Mouse (Mus musculus) T-helper 2 cell (primary cell): ENCODE results near the gene Grid2.

ENCODE experiments used
- in situ Hi-C: fragments of 300-600 bp; cut with MboI, MseI; formaldehyde crosslinking; loops from one replicate; pipeline ENCODE4 v1.15.1; 2025; ENCODE audit warnings: high pct_unique_total_duplicates

Gene Grid2

DNA sequence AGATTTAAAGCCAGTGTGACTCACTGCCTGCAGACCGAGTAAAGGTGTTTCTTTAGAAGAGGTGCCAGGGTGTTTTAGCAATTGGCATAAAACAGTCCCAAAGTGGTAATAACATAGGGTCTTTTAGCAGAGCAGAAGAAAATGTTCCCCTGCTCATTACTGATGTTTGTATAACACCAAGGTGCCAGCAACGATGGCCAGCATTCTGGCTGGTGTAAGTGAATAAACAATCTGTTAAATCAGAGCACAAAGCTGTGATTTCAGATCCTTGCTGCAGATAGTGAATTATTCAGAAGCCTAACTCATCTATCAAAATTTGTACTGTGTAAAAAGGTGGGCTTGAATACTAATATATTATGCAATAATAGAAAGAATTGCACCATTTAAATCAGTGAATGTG lies 353.9 kb downstream of the Grid2 start:
- in situ Hi-C loops = no loop called here

DNA sequence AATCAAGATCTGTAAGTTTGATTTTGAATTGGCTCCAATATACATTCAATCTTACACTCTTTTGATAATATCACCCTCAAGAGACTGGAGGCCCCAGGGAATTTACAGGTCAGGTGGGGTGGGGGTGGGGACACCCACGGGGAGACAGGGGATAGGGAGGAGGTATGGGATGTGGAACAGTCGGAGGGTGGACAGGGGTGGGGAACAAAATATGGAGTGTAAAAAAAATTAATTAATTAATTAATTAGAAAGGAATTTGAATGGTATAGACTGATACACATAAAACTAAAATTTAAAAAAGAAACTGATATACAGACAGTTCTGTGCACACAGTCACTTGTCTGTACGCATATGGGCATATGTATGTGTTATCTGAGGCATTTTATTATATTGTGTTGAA lies 380.3 kb downstream of the Grid2 start:
- in situ Hi-C loops = no loop called here

DNA sequence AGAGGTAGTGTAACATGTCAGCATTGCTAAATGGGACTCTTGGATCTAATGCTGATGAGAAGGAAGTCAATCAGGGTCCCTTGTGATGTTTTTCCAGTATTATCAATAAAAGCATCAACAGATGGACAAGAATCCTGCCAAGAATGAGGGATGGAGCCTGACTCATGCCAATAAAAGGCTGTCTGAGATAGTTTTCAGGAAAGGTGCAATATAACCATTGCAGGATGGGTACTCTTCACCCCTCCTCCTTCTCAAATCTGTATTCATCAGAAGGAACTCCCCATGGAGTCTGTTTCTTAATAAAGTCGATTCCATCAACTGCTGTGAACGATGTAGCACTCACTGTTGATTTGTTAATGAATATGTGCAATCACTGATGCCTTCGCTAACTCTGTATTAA lies 403.7 kb downstream of the Grid2 start:
- in situ Hi-C loops = no loop called here

DNA sequence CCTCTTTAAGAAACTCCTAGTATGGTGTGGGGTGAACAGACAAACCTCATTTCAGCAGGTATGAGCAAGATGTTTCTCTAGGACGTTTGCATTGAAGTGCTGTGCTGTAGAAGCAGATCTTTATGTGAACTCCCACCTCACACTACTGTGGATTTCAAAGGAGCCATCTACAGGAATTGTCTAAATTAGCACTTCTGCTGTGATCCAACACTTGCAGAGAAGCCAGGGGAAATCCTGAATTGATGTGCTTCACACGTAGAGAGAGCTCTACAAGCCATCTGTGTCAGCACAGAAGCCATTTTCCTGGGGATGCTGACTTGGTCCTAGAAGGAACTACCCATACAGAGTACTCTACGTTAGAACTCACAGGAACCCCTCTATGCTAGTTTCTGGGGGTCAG lies 430.0 kb downstream of the Grid2 start:
- in situ Hi-C loops = no loop called here

DNA sequence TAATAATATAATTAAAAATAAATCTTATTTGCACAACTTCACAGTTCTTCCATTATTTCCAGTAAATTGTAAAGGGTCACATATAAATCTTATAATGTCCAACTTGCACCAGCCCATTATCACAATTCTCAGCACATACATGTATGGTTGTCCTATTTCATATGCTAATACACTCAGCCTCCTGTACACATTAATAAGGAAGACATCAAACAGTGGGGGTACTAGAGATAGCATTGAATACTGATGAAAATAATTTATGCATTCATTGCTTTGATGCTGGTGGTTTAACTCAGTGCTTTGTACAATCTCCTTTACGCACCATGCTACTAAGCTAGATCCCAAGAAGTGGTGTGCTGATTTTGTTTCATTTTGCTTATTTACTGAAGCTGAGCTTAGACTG lies 446.0 kb downstream of the Grid2 start:
- in situ Hi-C loops = no loop called here

DNA sequence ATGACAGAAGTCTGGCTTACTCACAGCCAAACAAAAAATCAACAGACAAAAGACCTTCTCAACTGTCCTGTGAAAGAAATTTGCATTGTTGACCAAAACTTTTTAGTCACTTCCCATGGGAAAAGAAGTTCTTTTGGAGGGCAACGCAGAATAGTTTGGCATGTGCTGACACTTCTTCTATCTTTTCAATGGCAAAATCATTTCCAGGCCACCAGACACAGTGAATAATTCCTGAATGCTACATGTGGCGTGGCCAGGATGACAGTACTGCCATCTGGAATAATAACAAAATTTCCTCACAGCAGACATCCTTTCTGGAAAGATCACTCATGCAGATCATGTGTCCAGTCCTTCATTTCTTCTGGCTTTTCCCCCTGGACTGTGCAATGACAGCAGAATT lies 478.1 kb downstream of the Grid2 start:
- in situ Hi-C loops = no loop called here

DNA sequence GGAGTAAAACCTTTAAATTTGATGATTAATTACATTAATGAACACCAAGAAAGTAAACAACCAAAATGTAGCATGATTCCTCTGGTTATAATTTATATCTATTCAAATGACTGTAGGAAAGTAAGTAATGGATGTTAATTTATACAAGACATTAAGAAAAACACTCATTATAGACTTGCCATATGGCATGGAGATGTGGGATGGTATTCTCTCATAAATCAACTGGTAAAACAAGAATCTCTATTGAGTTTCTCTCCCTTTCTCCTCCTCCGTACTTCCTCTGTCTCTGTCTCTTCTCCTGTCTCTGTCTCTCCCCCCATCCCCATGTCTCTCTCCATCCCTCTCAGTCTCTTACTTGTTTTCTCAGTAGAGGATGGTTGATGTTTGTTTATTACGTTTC lies 506.9 kb downstream of the Grid2 start:
- in situ Hi-C loops = no loop called here

DNA sequence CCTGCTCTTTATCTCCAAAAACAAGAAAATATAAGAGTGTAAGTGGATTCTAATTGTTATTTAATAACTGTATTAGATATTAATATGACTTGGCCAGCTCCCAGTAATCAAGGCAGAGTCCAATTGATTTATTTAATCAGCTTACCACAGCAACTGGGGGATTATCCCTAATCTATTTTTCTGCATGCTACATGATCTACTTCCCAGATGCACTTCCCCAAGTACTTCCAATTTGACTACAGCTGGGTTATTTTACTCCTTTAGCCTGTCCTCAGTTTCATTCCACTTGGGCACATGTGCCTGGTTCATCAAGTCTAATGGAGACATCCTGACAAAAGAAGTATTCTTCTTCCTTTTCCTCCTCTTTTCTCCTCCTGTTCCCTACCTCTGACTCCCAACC lies 539.0 kb downstream of the Grid2 start:
- in situ Hi-C loops = no loop called here

DNA sequence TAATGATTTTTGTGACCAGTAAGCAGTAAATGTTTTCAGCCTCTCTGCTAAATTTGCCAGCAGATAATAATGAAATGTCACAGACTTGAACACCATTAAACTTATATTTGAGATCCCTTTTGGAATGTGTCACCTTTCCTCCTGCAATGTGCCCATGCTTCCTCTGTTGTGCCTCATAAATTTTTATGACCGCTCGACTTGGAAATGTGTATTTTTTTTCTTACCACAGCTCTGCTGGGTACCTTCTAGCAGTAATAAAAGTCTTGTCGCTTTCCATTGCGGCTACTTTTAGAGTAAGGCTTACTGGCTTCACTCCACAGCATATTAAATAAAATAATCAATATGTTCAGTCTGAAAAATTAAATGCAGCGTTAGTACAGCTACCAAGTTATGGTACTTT lies 564.6 kb downstream of the Grid2 start:
- in situ Hi-C loops = no loop called here

DNA sequence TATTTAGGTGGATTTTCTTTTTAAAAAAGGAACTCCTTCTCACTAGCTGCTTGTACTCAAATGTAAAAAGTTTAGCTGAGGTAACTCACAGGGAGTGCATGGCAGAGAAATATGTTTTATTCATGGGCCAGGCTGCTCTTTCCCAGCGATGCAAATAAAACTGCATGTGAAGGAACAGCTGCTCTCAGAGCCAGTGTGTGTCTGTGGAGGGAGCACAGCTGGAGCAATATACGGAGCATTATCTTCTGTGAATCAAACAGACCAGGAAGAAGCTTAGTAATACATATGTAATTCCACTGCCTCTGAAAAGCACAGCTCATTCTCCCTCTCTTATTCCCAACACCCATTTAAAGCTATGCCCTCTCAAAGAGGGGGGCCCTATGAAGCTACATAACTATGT lies 607.0 kb downstream of the Grid2 start:
- in situ Hi-C loops = no loop called here

DNA sequence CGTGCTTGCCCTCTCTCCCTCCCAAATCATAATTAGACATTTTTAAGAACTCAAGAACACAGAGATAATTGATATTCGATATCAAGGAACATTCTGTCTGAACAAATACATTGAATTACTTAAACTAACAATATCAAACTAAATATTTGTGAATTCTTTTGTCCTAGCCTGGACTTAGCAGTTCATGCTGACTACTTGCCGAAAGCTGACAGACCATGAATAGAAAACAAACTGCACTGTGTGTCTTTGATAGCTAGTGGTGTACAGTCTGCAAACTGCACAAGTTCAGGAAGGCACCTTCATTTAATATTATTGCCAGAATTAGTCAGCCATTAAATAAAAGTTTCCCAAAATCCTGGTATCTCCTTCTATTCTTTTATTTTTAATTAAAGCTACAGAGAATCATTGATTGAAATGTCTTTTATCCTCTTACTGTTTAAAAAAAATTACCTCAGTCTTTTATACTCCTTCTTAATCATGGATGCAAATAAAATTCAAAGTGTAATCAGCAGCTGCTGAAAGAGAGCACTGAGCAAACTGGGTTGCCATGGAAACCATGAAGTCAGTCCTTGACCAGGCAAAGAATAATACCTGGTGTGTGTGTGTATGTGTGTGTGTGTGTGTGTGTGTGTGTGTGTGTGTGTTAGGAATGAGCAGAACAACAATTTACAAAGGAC lies 621.5 kb downstream of the Grid2 start:
- in situ Hi-C loops = no loop called here

DNA sequence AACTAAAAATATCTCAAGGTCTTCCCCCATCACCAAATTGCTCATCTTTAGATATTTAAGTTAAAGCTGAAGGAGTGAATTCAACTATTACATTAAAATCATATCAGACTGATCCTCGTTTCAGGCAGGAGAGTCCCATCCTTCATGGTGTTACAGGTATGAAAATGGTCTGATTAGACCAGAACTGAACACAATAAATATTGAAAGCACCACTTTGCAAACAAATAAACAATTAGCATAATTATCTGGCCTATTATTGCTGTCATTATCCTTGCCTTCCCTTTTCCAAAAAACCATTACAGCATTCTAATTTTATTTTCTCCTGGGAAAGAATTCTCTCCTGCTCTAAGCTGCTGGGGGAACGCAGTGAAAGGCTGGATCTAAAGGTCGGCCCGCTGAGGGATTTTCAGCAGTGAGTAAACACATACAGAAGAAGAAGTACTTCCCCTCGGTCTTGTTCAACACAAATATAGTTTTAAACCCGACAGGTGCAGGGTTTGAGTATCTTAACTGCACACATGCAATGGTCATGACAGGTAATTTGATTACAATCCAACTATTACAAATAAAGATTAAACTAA lies 622.2 kb downstream of the Grid2 start:
- in situ Hi-C loops = no loop called here

DNA sequence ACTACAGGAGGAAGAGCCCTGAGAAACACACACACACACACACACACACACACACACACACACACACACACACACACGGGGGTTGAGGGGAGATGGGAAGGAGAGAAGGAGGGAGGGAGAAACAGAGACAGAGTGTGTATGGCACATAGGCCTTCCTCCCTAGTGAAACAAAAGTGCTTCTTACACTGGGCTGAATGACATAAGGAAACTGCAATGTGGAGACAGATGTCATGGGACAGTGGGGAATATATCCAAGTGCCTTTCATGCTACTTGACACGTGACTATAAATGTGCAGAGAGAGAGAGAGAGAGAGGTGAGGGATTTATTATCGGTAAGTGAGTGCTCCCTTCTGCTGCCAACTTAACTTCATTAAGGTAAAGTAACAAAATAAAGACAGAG lies 639.0 kb downstream of the Grid2 start:
- in situ Hi-C loops = no loop called here

DNA sequence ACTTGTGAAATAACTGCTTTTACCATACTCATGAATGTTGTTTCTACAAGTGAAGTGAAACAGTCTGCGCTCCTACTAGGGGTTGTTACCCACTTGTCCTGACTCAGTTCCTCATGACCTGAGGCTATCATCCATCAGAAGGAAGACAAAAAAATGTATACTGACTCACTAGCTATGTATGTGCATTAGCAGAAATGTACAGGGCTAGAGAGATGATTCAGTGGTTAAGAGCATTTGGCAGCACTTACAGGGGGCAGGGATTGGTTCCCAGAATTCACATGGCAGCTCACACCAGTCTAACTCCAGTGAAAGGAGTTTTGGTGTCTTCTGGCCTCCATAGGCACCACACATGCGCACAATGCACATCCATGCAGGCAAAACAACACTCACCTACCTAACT lies 642.5 kb downstream of the Grid2 start:
- in situ Hi-C loops = no loop called here

DNA sequence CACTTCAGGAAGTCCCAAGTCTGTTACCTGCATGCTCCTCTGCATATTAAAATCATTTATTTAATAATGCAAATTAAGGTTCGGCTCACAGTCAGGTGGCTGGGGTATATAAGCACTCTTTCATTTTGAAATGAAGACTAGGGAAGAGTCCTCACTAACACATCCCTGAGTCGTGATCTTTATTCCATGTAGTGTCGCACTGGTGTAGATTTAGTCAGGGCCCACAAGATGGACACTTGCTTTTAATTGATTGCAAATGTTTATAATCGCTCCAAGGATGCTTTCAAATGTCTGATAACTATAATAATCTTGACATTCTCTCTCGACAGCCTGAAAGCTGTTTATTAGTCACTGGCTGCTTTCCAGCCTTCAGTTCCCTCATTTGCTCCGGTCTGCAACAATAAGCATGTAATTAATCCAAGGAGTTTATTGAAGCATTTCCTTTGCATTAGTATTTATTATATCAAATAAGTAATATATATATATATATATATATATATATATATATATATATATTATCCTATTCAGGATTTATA lies 661.4 kb downstream of the Grid2 start:
- in situ Hi-C loops = no loop called here

DNA sequence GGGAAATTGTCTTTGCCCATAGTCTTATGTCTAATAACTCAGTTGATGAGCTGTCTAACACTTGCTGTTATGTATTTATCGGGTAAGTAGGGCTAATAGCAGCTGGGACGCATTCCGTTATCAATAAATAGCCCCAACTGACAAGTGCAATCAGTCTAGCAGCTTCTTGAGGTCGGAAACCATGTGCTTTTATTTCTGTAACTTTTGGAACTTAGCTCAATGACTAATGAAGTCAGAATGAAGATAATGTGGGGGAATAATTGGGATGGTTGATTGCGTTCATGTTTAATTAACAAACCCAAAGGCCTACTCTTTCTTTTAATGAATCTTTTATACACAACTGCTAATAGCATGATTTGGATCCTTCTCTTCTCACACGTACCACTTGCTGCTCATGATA lies 666.3 kb downstream of the Grid2 start:
- in situ Hi-C loops = no loop called here

DNA sequence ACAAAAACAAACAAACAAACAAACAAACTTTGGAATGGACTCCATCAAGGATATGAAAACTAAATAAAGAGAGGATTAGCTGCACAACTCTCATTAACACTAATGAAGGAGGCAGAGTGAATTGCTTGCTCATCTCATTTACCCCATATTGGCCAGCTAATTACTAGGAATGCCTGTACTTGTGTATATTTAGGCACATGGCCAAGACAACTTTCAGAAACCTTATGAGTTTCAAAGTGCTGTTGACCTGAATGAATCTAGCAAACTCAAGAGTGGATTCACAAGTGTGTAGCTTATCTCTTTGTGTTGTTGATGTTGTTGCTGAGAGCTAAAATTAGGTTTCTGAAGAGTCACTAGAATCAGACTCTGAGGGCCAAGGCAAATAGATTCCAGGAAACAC lies 675.5 kb downstream of the Grid2 start:
- in situ Hi-C loops = no loop called here

DNA sequence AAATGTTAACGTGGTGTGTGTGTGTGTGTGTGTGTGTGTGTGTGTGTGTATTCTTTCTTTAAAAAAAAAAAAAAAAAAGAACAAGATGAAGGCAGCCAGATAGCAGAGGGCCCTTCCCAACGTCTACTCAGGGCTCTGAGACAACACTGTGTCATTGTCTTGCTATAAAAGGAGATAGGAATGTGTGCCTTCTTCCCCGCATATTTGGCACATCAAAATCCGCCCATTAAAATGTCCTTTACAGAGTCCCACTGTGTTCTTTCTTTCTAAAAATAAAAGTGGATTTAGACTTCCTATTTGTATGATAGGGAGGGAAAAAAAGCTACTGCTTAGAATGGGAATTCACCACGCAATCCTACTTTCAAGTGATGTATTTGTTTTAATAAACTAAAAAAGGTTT lies 691.0 kb downstream of the Grid2 start:
- in situ Hi-C loops = no loop called here

DNA sequence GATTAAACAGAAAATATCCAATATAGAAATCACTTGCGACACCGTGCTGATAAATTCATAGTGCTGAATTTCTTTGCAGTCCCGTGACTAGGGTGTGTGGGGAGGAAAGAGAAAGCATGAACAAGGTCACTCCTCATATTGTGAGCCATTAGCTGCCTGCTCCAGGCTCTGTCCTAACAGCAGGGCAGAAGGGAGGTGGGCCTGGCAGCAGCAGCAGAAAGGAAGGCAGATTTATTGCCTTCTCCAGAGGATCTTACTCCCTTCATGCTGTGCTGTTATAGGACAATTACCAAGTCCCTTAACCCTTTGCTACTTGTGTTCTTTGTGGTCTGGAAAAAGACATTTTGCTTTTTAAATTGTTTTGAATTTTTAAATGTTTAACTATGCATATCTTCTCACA lies 708.1 kb downstream of the Grid2 start:
- in situ Hi-C loops = no loop called here

DNA sequence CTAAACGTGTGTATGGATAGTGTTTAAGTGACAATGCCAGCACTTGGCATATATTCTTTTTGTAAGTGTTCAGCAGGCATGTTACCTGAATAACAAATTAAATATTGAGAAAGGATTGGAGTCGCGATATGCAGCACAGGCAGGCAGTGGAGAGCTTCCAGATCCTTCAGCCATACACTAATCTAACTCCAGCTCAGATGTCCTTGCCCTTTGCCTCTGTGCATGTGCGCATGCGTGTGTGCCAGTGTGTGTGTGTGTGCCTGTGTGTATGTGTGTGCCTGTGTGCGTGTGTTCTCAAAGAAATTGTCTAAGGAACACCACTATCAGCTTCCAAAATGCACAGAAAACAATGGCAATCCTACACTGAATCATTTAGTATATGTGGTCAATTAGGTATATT lies 708.6 kb downstream of the Grid2 start:
- in situ Hi-C loops = no loop called here

DNA sequence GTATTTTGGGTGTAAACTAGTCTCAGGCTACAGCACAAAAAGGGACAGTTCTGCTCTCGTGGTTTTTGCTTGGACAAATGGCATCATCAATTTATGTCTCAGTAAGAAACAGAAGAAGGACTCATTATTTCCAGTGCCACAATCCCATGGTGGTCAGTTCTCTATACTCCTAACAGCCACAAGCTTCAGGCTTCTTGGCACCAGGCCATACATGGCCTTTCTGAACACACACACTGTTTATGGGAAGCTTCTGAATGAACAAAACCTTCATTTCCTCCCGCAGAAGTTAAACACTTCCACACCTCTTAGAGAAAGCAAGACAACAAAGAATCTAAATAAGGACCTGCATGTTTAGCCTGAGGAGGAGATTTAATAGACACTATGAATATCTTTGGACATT lies 709.1 kb downstream of the Grid2 start:
- in situ Hi-C loops = no loop called here

DNA sequence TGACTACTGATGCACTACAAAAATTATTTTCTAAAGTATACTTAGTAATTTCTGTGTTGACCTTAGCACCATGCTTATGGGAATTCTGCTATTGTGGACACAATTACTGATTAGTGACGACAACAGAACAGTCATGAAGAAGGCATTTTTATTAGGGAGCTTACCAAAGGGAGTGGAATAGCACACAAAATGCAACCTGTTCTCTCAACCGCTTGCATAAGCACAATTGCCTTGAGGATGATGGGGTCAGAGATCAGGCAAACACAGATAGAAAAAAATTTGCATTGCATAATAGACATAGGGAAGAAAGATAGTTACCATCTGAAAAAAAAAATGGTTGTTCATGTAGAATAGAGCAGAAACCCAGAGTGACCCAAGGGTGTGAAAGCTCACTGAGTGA lies 790.4 kb downstream of the Grid2 start:
- in situ Hi-C loops = loop anchor here (10.0 kb wide), 1 partner anchor 749 kb away; no protein-coding TSS in a partner anchor

DNA sequence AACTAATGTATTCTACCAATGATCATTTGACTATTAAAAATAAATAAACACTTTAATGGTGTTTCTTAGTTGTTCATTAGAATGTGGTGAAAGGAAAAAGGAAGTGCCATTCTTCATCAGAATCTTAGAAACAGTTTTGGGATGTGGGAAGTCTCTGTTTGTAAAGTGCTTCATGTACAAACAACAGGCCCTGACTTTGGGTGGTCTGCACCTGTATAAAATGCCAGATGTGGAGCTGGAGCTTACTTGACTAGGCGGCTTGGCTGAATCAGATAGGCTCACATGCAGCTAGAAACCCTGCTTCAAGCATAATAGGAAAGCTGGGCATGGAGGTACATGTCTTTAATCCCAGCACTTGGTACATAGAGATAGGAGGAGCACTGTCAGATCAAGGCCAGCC lies 791.1 kb downstream of the Grid2 start:
- in situ Hi-C loops = loop anchor here (10.0 kb wide), 1 partner anchor 748 kb away; no protein-coding TSS in a partner anchor

DNA sequence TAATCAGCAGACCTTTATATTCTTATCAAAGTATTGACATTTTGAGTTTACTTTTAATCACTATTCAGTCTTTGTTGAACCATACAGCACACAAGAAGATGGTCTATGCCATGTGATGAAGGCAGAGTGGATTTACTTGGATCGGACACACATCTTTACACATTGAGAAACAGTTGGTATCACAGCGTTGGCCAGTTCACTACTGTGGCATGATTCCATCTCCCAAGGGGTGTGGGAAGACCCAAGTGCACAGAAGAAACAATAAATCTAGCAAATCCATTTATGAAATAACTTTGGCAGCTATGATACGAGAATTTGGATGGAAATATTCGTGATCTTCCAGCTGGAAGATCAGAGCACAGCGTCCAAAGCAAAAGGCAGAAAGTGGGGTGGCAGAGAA lies 792.3 kb downstream of the Grid2 start:
- in situ Hi-C loops = loop anchor here (10.0 kb wide), 1 partner anchor 747 kb away; no protein-coding TSS in a partner anchor
